Mouse (Mus musculus): ENCODE data around the gene Gm28036.
"Not testable (repeated sequence)": the region's sequence is repeated elsewhere in the genome, so short reads cannot be mapped to it uniquely, and the experiment has no call there.

Gm28036 gene

DNA sequence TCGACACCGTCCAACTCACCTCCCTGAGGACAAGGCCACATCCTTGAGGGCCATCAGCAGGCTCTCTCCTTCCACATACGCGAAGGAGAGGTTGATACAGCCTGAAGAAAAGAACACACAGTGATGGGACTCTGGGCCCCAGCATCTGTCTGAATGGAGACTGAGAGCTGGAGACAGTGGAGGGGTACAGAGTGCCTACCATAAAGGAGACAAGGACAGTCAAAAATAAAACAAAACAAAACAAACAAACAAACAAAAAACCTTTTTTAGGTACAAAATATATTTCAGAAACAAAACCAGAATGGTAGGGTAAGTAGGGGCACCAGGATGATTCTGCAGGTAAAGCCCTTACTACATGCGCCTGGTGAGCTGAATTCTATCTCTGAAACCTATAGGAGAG, at the start of gene Gm28036:
Gene Gm28036 (minus strand): TSS at position 101 of the 400 bp plus-strand sequence.
- no peak for DNase-seq (ENCODE audit: low read depth, low spot score)

DNA sequence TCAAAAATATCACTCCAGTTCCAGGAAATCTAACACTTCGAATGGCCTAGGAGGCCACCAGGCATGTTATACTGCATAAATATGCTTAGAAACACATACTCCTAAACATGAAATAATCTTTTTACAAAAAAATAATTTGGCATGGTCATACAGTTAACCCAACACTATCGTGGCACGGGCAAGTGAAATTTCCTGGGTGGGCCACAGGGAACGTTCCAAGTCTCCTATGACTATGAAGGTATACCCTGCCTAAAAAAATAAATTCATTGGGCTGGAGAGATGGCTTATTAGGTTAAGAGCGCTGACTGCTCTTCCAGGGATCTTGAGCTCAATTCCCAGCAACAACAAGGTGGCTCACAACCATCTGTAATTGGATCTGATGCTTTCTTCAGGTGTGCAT, 39.7 kb upstream of the Gm28036 start:
- no peak for DNase-seq (ENCODE audit: low read depth, low spot score)

DNA sequence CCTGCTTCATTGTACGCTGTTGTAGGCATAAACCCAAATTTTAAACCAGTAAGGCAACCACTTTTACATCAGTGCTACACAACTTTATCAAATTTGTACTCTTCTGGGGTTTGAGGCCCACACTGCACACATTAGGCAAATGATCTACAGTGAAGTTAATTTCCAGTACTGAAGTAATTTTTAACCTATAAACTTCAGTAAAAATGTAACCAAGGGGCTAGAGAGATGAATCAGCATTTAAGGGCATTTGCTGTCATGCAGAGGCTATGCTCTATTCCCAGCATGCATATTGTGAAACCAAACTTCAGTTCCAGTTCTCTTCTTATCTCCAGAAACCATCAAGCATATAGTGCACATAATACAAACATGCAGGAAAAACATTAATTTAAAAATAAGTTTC, 38.6 kb upstream of the Gm28036 start:
- DNase-seq (ENCODE audit: low read depth, low spot score), result no peak

DNA sequence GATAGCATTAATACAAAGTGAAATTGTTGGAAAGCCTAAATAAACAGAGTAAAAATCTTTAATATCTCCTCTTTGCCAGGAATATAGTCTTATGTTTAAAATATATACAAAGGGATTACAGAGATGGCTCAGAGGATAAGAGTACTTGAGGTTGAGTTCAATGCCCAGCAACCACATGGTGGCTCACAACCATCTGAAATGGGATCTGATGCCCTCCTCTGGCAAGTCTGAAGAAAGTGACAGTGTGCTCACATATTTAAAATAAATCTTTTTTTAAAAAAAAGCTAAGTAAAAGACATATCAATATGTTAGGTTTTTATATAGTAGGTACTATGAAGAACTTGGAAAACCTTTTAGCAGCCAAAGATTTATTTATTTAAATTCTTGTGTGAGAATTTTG, 24.6 kb upstream of the Gm28036 start:
- DNase-seq (ENCODE audit: low read depth, low spot score), result no peak

DNA sequence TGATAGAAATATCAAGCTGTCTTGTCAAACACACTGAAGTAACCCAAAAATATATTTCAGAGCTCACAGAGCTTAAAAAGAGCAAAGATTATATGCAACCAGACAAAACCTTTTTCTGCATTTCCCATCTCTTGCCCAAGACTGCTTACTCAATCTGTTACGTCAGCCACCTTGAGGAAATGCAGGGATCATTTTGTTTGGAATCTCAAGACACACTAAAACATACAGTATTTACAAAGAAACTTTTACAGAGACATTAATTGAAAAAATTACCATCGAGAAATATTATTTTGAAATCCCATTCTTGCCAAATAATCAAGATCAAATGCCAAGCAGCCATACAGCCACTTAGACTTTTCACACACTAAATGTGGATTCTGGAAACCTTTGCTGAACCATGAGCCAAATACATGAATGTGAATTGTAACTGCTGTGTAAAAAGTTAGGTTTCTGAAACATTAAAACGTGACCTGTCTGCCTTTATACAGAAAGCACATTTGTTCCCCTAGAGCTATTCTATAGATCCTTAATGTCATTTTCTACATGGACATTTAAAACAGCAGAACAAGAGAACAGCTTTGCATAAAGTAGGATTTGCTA, 20.5 kb upstream of the Gm28036 start:
- no peak for DNase-seq (ENCODE audit: low read depth, low spot score)

DNA sequence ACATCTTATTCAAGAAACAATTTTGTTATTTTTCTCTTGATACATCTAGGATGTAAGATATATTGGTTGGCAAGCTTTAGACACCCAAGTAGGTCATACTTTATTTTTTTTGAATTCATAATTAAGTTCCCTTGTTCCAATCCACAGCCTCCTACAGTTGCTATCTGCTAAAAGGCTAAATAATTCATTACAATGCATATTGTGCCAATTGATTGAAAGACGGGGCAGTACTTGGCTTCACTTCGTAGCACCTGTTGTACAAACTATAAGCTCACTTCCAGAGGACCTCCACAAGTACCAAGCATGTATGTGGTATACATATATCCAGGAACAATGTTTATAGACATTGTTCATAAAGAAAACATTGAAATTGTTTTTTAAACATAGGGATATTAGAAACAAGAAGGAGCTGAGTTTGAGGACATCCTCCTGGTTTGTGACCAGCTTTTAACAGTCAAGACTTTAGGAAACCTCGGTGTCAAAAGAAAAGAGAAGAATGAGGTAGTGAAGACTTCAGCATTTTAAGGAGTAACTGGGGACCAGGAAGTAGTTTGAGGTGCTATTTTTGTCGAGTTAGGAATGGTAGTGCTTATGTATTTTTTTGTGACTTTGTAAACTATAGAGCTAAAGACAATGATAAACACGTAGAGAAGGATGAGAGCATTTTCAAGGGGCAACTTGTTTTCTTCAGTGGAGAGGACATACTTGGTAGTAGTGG, 19.5 kb upstream of the Gm28036 start:
- no peak for DNase-seq (ENCODE audit: low read depth, low spot score)

DNA sequence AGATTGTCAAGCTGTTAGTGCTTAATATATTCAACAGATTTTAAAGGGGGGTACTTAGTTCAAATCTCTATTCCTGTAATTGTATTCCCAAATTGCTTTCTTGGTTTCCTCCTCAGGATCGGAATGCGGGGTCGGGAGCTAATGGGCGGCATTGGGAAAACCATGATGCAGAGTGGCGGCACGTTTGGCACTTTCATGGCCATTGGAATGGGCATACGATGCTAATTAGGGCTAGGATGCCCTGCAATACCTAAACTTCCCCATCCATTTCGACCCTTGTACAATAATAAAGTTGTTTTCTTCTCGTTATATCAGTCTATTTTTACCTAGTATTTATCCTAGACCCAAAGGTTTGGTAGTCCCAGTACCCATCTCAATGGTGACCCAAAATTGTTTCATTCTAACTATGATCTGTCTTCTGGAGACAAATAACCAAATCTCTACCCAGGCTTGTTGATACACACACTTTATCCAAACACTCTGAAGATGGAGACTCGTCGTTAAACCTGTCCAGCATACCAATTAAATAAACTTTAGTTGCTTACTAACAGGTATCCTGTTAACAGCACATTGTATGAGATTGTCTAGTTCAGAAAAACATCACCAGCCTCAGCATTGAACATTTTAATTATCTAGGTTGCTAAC, 18.7 kb upstream of the Gm28036 start:
- no peak for DNase-seq (ENCODE audit: low read depth, low spot score)

DNA sequence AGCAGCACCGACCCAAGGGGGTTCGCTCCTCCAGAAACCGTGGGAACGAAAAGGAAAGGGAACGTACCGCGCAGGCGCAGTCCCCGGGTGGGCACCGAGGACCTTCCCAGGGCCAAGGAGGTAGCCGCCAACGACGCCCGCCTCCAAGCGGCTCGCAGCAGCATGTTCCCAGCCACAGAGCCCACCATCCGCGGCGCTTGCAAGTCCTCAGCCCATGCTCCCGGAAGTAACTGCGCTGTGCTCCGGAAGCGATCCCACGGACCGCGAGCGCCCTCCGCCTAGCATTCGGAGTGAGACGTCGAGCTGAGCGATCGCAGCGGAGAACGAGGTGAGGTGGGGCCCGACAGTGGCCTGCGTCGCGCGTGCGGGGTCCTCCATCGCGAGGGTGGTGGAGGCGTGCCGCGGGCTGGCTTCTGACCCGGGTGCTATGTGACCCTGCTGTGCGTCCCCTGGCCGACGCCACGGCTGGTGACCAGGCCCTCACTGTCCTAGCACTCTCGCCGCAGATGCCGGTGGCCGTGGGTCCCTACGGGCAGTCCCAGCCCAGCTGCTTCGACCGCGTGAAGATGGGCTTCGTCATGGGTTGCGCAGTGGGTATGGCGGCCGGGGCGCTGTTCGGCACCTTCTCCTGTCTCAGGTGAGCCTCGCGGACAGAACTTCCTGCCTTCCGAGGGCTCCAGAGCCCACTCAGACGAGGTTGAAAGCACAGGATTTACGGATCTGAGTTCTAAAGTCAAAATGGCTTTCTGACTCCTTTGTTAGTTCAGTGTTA, 17.2 kb upstream of the Gm28036 start, which contains the start of the genes Romo1 and Nfs1:
Gene Romo1 (plus strand): TSS at position 87 of the 772 bp plus-strand sequence.
Gene Nfs1 (minus strand): TSS at position 234 of the 772 bp plus-strand sequence.
- DNase-seq (ENCODE audit: low read depth, low spot score), result peak; percentile 97

DNA sequence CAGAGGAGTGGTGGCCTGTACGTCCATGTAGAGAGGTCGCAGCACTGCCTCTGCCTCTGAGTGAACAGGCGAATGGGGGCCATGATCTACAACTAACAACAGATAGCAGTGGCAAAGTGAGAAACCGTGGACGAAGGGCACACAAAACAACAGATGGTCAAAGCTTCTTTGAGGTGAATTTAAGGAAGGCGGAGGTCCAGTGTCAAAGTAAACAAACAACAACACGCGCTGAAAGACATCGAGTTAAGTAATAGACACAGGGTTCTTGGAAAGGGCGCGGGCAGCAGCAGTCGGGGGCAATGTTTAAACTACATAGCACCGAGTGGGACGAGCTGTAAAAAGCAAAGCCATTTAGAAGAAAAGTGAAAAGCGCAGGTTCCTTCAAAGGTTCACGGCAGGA, 16.5 kb upstream of the Gm28036 start:
- DNase-seq (ENCODE audit: low read depth, low spot score), result no peak

DNA sequence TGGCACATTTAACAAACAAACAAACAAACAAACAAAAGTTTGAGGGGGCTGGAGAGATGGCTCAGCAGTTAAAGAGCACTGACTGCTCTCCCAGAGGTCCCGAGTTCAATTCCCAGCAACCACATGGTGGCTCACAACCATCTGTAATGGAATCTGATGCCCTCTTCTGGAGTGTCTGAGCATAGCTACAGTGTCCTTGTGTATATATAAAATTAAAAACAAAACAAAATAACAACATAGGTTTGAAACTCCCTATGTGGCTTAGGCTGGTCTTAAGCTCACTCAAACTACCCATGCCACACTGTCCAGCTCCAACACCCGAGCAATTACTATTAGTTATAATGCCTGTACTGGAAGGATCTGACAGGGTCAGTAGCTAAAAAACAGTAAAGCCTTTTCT, 15.9 kb upstream of the Gm28036 start:
- DNase-seq (ENCODE audit: low read depth, low spot score), result no peak

DNA sequence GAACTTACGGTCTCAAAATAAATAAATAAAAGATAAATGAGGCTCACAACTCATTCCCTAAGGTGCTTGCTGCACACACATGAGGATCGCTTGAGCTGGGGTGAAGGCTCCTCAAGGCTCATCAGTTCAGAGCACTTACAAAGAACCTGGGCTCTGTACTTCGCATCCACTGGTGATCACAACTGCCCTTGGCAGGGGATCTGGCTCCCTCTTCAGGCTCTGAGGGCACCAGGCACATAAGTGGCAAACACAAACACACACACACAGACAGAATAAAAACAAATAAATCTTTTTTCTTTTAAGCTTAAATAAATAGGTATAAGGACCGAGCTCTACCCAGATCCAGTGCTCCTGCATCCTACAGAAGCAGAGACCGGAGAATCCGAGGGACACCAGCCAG, 8.8 kb upstream of the Gm28036 start:
- no peak for DNase-seq (ENCODE audit: low read depth, low spot score)

DNA sequence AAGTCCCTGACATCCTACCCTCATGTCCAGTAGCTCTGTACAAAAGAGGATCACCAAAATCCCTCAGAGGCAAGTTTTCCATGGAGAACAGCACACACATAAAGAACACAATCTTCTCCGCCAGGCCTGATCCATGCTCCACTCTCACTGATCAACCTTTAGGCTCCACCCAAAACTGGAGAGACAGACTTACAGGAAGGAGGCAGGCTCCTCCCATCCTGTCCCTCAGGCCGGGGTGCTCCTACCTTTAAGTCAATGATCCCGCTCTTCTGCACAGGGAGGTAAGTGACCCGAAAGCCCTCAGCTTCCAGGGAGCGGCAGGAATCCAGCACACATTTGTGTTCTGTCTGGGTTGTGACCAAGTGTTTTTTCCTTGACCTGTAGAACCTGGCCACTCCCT, 7.3 kb upstream of the Gm28036 start:
- DNase-seq (ENCODE audit: low read depth, low spot score), result no peak

DNA sequence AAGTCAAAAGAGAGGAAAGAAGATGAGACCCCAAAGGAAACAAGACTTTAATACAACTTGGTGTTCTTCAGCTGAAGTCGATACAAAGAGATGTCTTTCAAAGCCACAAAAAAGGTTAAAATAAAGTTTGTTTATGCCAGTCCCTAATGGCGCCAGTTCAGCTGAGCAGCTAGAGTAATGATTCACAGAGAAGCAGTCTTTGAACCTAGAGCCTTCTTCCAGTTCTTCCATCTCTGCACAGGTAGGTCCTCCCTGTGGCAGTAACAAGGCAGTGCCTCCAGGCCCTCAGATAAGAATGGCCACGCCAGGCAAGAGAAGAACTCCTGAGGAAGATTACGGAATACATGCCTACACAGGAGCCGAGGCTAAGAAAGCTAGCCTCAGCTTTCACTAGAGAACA, 3.2 kb downstream of the Gm28036 start:
- DNase-seq (ENCODE audit: low read depth, low spot score), result no peak

DNA sequence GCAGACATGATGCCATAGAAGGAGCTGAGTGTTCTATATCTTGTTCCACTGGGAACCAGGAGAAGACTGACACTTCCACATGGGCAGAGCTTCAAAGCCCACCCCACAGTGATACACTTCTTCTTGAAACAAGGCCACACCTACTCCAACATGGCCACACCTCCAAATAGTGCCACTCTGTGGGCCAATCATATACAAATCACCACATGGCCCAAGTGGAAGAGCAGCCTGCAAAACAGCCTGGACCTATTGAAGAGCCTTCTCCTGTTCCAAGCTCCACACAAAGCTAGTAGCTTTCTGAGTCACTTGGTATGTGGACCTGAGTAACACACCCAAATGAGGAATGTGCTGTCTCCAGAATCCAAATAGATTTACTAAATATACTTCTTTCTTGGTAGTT, 7.3 kb downstream of the Gm28036 start:
- no peak for DNase-seq (ENCODE audit: low read depth, low spot score)

DNA sequence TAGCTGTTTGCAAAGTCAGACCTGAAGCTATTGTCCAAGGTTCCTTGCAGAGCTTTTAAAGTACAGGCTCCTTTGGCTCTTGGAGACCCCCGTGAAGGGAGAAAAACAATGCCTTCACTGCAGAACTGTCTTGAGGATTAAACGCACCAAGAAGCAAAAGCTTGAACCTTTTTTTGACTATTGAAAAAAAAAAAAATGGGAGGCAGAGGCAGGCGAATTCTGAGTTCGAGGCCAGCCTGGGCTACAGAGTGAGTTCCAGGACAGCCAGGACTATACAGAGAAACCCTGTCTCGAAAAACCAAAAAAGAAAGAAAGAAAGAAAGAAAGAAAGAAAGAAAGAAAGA, 14.8 kb downstream of the Gm28036 start:
- not testable (repeated sequence) for DNase-seq (ENCODE audit: low read depth, low spot score)

DNA sequence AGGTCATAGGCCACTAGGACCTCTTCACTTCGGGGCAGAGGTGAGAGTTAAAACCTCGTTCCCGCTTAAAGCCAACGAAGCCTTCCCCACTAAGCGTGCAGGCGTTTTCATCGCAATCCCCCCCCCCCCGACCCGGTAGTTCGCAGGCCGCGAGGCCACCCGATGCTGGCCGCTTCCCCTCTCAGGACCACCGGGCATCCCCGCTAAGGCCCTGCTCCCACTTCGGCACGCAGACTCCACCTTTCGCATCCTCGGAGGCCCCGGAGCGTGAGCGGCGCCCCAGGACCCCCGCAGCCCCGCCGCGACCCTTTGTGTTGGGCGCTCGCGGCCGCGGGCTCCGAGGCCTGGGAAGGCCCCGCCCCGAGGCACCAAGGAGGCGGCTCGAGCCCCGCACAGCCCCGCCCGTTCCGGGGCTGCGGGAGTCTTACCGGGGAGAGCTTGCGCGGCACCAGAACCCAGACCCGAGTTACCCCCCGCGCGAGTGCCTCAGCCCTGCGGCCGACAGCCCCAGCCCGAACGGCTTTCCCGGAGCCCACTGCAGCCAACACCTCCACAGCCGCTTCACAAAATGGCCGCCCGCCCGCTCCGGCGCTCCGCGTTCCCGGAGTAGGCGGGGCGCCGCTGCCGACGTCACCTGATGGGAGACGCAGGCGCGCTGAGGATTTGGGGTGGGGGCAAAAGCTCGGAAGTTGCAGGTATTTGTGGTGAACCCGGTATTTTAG, 15.4 kb downstream of the Gm28036 start, which contains the start of the genes Cpne1 and Rbm12:
Gene Cpne1 (minus strand): TSS at position 608 of the 722 bp plus-strand sequence.
Gene Rbm12 (minus strand): TSS at position 621 of the 722 bp plus-strand sequence.
- peak; percentile 93 for DNase-seq (ENCODE audit: low read depth, low spot score)

DNA sequence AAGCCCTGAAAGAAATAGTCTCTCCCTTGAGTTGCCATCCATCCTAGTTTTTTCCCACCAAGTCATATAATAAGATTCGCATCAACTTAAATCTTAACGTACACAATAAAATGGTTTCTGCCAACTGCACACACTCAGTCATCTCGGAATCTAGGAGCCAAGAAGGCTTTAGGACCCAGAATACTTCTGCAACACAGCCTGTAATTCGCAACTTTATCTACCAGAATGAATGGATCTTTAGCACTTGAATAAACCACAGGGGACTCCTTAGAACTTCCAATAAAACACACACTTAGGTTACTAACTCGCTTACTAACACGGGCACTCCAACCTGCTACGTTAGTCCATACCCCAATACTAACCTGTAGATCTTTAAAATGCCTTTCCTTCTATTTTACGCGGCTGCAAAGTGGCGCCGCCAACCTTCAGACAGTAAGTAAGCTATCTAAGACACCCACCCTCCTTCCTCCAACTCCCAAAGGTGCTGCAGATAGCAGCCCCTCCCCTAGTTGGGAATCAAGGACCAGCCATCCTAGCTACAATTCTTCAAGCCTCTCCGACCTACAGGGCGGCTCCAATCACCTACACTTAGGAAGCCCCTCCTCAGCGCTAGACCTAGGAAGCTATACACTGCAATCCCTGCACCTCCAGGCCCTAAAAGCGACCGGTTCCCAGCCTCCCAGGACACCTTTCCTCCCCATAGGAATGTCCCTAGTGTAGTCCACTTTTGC, 16.1 kb downstream of the Gm28036 start:
- DNase-seq (ENCODE audit: low read depth, low spot score), result peak; percentile 40

DNA sequence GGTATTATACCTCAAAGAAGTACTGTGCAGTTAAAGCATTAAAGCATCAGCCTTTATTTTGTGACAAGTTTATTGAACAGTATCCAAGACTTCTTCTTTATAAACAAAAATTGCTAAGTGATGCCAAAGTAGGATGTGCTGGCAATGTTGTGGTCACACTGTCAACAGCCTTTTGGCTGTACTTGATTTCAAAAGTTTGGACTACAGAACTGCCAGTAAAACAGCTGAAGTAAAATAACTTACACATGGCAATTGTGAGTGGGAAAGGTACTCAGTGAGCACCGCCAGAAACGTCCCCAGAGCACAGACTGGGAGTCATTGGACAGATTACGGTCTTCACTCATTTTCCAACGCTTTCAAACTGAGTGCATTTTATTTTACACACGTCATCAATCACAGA, 35.0 kb downstream of the Gm28036 start:
- DNase-seq (ENCODE audit: low read depth, low spot score), result no peak

DNA sequence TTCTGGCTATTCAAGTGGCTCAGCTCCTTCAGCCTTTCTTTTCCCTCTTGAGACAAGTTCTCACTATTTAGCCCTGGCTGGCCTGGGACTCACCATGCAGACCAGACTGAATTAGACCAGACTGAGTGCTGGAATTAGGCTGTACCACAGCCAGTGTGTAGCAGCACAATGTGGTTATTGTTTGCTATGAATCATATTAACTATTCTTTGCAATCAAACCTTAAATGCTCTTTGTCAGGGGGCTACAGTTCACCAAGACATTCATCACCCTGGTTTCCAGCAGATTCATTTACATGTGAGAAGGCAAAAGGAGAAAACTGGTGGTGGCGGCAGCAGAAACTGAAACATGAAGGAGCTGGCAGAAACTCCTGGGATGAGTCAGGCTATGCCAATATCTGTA, 37.1 kb downstream of the Gm28036 start:
- no peak for DNase-seq (ENCODE audit: low read depth, low spot score)

DNA sequence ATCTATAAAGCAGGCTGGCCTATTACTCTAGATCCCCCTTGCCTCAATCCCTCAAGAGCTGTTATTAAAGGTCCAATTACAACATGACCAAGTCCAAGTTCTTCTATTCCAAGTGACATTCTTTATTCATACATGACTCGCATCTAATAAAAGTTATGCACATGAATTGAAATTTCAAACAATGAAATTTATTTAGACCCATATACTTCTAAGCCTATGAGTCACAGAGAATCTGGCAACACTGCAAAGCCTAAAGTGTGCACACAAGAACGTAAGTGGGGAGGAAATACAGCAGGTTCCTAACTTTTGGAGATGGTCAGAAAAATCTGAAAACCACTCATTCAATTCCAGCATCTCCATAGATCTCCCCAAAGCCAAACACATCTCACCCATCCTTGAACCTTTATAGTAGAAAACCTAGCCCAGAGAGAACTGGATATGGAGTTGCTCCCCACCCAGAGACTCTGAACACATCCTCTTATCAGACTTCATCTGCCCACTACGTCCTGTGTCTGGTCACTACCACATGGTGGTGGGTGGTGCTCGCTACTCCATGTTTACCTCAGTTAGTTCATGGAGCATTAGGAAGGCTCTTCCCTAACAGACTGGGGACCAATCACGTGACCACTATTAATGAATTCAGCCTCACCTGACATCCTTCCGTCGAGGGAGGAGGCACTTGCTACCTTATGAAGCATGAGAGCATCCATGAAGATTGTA, 39.3 kb downstream of the Gm28036 start:
- no peak for DNase-seq (ENCODE audit: low read depth, low spot score)

Measured in mesoderm, embryonic 11.5 days (tissue).